Mouse (Mus musculus) E14TG2a.4 (cell line): ENCODE data around the gene Spata1.

Experiments used
- H3K27me3 ChIP-seq: 2 replicates; pipeline ENCODE4 v1.6.1; 2014; ENCODE audit warnings: low read length, control low read depth; ENCODE audit not compliant: insufficient read depth
- H3K36me3 ChIP-seq: 2 replicates; pipeline ENCODE4 v1.6.1; 2014; ENCODE audit warnings: low read length, control low read depth; ENCODE audit not compliant: insufficient read depth
- H3K4me1 ChIP-seq: replicated peaks from 2 replicates; pipeline ENCODE4 v1.6.1; 2014; ENCODE audit warnings: low read depth, low read length, control low read depth
- H3K4me3 ChIP-seq: replicated peaks from 2 replicates; pipeline ENCODE4 v1.5.1; 2014; ENCODE audit warnings: mild to moderate bottlenecking, low read length
- H3K9me3 ChIP-seq: 2 replicates; pipeline ENCODE4 v1.6.1; 2014; ENCODE audit warnings: low read length, control low read depth
- CTCF ChIP-seq: conservative IDR thresholded peaks from 2 replicates; pipeline ENCODE4 v1.5.1; 2014; ENCODE audit warnings: low read length
- NANOG ChIP-seq: IDR thresholded peaks from 2 replicates; pipeline ENCODE4 v1.6.1; 2014; ENCODE audit warnings: borderline replicate concordance, low read length, mixed read lengths
- POU5F1 ChIP-seq: IDR thresholded peaks from 2 replicates; pipeline ENCODE4 v1.6.1; 2014; ENCODE audit warnings: low read length, borderline replicate concordance

Gene Spata1

DNA sequence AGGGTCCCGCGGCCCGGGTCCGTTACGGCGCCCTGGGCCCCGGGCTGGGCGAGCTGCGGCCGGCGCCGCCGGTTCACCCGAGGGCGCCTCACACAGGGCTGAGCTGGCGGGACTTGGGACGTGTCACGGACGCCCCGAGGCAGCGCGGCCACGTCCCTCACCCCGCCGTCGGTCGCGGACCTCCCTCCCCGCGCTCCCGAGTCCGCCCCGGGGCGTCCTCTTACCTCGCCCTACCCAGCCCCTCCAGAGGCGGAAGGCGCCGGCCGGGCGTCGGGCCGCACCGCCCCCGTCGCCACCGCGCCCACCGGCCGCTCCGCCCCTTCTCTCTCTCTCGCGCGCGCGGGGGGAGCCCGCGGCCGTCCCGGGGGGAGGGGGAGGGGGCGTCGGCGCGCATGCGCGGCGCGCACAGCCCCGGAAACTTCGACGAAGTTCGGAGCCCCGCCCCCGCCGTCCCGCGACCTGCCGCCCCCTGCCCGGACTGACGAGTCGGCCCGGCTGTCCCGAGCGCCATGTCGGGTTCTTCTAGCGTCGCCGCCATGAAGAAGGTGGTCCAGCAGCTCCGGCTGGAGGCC, at the start of gene Spata1, which contains the start of gene Gng5:
Gene Spata1, minus strand, starts transcription at position 323 of the 572 bp plus-strand sequence.
Gene Gng5, plus strand, starts transcription at position 377 of the 572 bp plus-strand sequence.
- H3K4me3 ChIP-seq = peak within 1 kb of the TSS; percentile 90
- H3K36me3 ChIP-seq = peaks cover 35% of the 10 kb centered on the region
- TF ChIP-seq POU5F1 = no peak
- no peaks in the 10 kb centered on the region for H3K27me3 ChIP-seq
- H3K9me3 ChIP-seq = no peaks in the 10 kb centered on the region
- peaks cover 35% of the 10 kb centered on the region for H3K4me1 ChIP-seq

DNA sequence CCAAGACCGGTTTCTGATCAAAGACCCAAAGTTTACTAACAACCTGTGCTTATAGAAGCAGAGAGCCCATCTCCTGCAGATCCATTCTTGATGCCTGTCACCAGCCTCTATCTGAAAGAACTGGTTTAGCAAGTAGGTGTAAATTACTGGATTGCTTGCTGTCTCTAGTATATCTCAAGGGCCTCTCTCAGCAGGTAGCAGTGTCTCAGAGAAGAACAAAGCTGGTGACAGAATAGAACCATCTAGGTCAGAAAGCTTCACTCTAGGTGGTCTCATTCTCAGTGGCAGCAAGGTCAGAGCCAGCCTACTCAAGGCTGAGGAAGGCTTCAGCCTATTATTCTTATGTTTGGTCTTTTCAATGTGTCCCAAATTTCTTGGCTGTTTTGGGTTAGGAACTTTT, 44.1 kb upstream of the Spata1 start:
- H3K27me3 ChIP-seq = no peaks in the 10 kb centered on the region
- no peak for TF ChIP-seq CTCF
- TF ChIP-seq NANOG = peak; percentile 89
- no peak for TF ChIP-seq POU5F1

DNA sequence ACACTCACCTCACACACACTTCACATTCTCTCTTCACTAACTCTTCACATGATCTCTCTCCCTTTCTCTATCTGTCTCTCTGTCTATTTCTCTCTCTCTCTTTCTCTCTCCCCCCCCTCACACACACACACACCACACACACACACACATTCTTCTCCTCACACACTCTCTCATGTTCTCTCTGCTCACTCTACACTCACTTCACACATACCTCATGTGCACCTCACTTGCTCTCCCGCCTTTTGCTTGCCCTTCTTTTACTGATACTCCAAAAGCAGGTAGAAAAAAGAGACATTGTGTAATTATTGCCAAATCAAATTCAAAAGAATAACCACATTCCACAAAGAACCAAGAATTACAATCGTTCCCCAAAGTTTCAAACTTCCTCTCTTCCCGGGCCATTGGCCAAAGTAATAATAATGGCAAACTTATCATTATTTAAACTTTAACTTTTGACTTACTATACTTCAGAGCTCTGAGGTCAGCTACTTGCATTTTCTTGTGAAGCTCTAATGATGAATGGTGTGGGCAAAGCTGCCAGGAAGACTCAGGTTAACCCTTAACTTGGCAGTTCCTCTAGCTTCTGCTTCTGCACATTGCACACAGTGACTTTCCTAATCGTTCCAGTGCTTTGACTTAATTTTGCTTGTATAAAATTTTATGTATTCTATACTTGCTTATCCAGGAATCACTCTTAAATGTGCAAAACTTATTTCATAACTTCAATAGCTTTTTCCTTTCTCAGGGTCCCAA, 41.1 kb upstream of the Spata1 start:
- peaks cover 13% of the 10 kb centered on the region for H3K4me1 ChIP-seq
- peaks cover 18% of the 10 kb centered on the region for H3K9me3 ChIP-seq
- H3K36me3 ChIP-seq = no peaks in the 10 kb centered on the region
- no peaks in the 10 kb centered on the region for H3K27me3 ChIP-seq
- TF ChIP-seq POU5F1 (no peak), CTCF (no peak), NANOG (no peak)
- no peak overlapping the region for H3K4me3 ChIP-seq

More for the DNA sequence above, 44.1 kb upstream of the Spata1 start:
- Histone ChIP-seq H3K9me3 (peaks cover 18% of the 10 kb centered on the region), H3K36me3 (no peaks in the 10 kb centered on the region), H3K4me1 (peaks cover 9% of the 10 kb centered on the region), H3K4me3 (no peak overlapping the region)

DNA sequence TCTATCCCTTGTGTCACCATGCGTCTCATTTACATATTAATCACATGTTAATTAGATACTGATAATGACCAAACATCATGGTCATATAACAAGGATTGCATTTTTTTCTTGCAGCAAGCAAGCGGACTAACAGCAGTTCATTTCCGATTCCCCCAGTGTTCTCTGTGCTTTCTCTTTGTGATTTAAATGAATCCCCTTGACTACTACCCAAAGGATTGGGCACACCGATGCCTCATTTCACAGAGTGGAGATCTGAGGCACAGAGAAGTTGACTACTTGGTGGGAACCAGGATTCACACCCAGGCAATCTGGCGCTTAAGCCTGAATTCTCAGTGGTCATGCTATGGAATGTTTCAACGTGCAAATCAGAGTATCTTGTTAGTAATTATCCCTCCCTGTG, 35.4 kb upstream of the Spata1 start:
- TF ChIP-seq NANOG (no peak), CTCF (no peak), POU5F1 (no peak)
- H3K27me3 ChIP-seq = no peaks in the 10 kb centered on the region
- 0 out of 2 replicates have a peak, but pooled peaks cover 3% of the 10 kb centered on the region for H3K9me3 ChIP-seq

DNA sequence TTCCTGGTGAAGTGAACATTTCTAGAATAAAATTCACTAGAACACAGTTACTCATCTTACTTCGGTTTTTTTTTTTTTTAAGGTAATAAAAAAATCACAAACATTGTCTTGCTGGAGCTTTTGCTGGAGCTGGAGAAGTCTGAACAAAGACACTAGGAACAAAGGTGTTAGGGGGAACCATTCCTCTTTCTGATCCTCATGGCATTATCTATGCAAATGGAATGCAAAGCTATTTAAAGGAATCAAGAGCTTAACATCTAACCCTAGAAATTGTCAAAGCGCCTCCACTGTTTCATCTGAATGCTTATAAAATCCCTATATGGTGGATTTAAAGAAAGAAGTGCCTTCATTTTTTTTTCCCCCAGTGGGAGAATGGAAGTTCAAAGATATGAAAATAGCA, 28.8 kb upstream of the Spata1 start:
- H3K4me1 ChIP-seq = no peaks in the 10 kb centered on the region
- TF ChIP-seq CTCF (no peak), POU5F1 (no peak), NANOG (no peak)
- H3K9me3 ChIP-seq = no peaks in the 10 kb centered on the region
- no peaks in the 10 kb centered on the region; the same call in 1 of the 2 replicates for H3K27me3 ChIP-seq
- no peaks in the 10 kb centered on the region for H3K36me3 ChIP-seq
- no peak overlapping the region for H3K4me3 ChIP-seq

More for the DNA sequence above, 35.4 kb upstream of the Spata1 start:
- Histone ChIP-seq H3K4me3 (no peak overlapping the region), H3K4me1 (peaks cover 22% of the 10 kb centered on the region), H3K36me3 (no peaks in the 10 kb centered on the region)

DNA sequence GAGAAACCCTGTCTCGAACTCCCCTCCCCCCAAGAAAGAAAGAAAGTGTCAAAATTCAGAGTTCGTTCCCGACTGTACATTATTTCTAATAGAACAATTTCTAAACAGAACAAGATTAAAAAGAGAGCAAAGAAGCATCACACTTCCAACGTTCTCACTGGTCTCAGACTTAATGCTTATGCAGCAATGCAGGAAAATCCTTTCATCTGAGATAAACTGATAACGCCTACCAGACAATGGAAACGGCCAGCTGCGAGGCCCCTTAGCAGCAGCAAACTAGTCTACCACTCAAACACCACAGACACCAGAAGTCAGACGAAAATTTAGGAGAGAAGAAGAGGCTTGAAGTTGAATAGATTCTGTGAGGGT, 22.1 kb upstream of the Spata1 start:
- H3K36me3 ChIP-seq = peaks cover 29% of the 10 kb centered on the region
- TF ChIP-seq NANOG (no peak), POU5F1 (no peak), CTCF (no peak)
- peaks cover 24% of the 10 kb centered on the region for H3K4me1 ChIP-seq
- H3K4me3 ChIP-seq = peak overlapping the region; percentile 88
- no peaks in the 10 kb centered on the region for H3K27me3 ChIP-seq
- no peaks in the 10 kb centered on the region for H3K9me3 ChIP-seq

DNA sequence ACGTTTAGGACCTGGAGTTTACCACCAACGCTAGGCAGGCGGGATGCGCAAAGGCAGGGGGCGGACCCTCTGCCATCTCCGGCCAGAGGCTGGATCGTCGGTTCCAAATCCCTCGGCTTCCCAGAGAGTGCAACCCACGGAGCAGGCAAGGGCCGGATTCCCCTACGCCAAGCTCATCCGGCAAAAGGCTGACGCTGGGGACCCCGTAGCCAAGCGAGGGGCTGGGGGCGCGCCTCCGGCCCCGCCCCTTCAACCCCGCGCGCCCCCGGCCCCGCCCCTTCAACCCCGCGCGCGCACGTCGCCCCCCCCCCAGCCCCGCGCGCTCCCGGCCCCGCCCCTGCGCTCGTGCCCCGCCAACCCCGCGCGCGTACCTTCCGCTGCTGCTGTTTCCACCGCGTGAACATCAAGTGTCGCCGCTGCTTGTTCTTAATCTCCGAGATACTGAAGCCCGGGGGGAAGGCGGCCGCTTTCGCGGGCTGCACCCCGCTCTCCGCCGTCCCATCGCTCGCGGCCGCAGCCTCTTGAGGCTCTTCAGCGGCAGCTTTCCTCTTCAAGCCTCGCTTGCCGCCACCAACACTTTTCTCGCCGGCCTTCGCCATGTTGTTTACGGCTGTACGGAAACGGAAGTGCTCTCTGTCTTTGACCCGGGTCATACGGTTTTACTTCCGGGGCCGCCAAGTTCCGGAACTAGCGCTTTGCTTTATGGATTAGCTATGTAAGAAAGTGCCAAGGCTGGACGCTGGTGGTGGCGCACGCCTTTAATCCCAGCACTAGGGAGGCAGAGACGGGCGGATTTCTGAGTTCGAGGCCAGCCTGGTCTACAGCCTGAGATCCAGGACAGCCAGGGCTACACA, 21.5 kb upstream of the Spata1 start, which contains the start of gene Rpf1:
Gene Rpf1, minus strand, starts transcription at position 632 of the 854 bp plus-strand sequence.
- TF ChIP-seq CTCF (no peak), POU5F1 (no peak), NANOG (no peak)
- H3K36me3 ChIP-seq = peaks cover 33% of the 10 kb centered on the region

DNA sequence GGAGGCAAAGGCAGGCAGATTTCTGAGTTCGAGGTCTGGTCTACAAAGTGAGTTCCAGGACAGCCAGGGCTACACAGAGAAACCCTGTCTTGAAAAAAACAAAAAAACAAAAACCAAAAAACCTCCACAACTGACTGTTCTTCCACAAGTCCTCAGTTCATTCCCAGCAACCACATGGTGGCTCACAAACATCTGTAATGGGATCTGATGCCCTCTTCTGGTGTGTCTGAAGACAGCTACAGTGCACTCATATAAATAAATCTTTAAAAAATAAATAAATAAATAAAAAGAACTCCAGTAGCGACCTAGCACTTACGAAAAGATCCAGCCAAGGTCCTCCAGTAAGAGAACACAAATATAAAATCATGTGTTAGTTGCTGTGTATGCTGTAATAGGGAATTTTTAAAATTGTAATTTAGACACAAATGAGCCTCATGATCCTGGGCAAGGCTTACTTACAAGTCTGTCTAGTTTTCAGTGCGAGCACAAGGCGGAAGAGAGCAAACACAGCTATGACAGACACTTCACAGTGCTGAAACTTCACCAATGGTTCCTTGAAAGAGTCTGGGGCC, 20.8 kb upstream of the Spata1 start:
- H3K27me3 ChIP-seq = no peaks in the 10 kb centered on the region
- H3K4me1 ChIP-seq = peaks cover 24% of the 10 kb centered on the region
- no peaks in the 10 kb centered on the region for H3K9me3 ChIP-seq
- H3K36me3 ChIP-seq = peaks cover 38% of the 10 kb centered on the region
- TF ChIP-seq NANOG (no peak), CTCF (no peak), POU5F1 (no peak)
- H3K4me3 ChIP-seq = peak overlapping the region; percentile 88

More for the DNA sequence above, 21.5 kb upstream of the Spata1 start, which contains the start of gene Rpf1:
- H3K4me3 ChIP-seq = peak within 1 kb of the TSS; percentile 88
- H3K27me3 ChIP-seq = no peaks in the 10 kb centered on the region
- peaks cover 24% of the 10 kb centered on the region for H3K4me1 ChIP-seq
- no peaks in the 10 kb centered on the region for H3K9me3 ChIP-seq
